Mouse (Mus musculus): Measurements from ENCODE around the gene Gkap1. TPM values are rescaled to one million over a fixed set of nuclear protein-coding genes. Genes with fewer than 3 reads are reported as not detected.

The Gkap1 gene
- 19.3 and 23.9 TPM in 2 replicates for polyA plus RNA-seq (2012; rRNA removed)

GRCm38 (mm10) chr13:58275599-58275998 is at the start of gene Gkap1:
Gene Gkap1 (minus strand): TSS chr13:58275699.

DNA sequence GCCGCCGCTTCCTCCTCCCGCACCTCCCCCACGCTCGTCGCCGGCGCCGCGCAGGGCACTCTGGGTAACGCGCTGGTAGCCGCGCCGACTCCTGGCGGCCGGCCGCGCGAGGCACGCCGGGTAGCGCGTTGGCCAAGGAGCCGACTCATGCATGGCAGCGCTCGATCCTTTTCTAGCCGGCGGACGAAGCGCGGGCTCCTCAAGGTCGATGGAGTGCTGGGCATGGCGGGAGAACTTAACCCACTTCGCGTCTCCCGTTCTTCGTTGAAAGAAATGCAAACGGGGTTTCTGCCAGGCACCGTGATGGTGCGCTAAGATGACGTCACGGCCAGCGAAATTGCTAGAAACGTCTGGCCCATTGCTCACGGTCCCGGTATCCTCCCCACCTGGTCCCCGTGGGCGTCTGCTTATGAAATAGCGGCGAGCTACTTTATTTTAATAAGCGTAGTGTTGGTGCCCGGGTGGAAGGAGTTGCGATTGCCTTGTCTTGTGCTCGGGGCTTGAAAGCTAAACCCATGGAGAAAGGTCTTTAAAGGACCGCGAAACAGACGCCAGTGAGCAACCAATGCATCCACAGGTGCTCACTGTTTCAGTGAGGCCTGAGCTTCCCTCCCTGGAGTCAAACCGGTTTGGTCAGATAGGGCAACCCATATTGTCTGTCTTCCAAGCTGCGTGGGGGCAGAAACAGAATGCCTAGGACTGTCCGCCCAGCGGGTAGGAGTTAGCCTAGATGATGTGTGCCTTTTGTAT is 59.7 kb downstream of the Gkap1 start, which contains the start of gene Ubqln1:
TSS of gene Ubqln1 (minus strand) at position 62 of the 750 bp plus-strand sequence.

Other genes starting within 250 kb of the Gkap1 start
- 5.1 and 5.4 TPM in 2 replicates for gene Klhl3, start 162.1 kb downstream of the Gkap1 start, polyA plus RNA-seq (2012; rRNA removed)
- 223 and 343 TPM in 2 replicates for gene Hnrnpa0, start 147.1 kb downstream of the Gkap1 start, polyA plus RNA-seq (2012; rRNA removed)
- 12.2 and 14.2 TPM in 2 replicates for gene Idnk, start 118.0 kb downstream of the Gkap1 start, polyA plus RNA-seq (2012; rRNA removed)
- 177 and 219 TPM in 2 replicates for gene Ubqln1, start 60.0 kb downstream of the Gkap1 start, polyA plus RNA-seq (2012; rRNA removed)
- gene Kif27, start 83.4 kb upstream of the Gkap1 start, polyA plus RNA-seq (2012; rRNA removed) = 0.62 and 0.67 TPM in 2 replicates
- gene 2210016F16Rik, start 109.5 kb upstream of the Gkap1 start, polyA plus RNA-seq (2012; rRNA removed) = 34.6 and 59.9 TPM in 2 replicates
- 8.5 and 11.5 TPM in 2 replicates for gene Rmi1, start 126.5 kb upstream of the Gkap1 start, polyA plus RNA-seq (2012; rRNA removed)
- 204 and 237 TPM in 2 replicates for gene Hnrnpk, start 127.6 kb upstream of the Gkap1 start, polyA plus RNA-seq (2012; rRNA removed)

Data from ovary, adult 2 months (tissue).